Mouse (Mus musculus): Measurements from ENCODE around the gene Adcy5.

DNA sequence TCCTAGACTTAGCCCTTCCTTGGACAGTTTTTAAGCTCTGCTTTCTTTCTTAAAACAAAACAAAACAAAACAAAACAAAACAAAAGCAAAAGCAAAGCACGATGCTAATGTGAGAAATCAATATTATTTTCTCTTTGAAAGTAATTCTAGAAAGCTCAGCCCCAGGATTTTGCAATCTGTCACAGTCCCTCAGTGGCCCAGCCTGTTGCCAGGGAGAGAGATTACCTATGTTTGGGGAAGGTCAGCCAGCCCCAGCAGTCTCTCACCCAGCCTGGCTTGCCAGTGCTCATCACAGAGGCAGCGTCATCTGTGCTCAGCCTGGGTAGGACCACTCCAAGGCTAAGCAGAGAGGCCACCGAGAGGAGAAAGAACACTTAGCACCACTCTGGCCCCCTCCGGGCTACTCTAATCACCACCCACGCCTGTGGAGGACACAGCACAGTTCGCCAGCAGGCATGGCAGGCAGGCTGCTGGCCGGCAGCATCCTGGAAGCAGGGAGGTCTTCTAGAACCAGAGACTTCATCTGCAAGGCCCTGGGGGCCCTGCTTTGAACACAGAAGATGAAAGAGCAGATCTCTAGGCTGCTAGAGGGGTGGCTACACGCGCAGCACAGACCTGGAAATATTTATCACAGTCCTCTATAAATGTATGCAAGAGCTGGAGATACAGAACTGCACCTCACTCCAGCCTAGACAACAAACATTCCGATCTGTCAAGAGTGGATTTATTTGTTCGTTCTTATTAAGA lies 14.6 kb upstream of the Adcy5 start:
- TF ChIP-seq POLR2A (IDR thresholded peaks at IDR 0.05; ENCODE audit: control insufficient read depth, extremely low read depth, insufficient read depth, low read length, poor library complexity) = no peak
- TF ChIP-seq CTCF (IDR thresholded peaks at IDR 0.05; ENCODE audit: borderline replicate concordance, control insufficient read depth, extremely low read depth, insufficient read depth, low read length, poor library complexity) = no peak

All from thymus, adult 2 months (tissue).